Mouse (Mus musculus): ENCODE measurements around the gene Strada. TPM values are rescaled to one million over a fixed set of nuclear protein-coding genes. Genes with fewer than 3 reads are reported as not detected.

The Strada gene
- polyA plus RNA-seq, 1 experiment from 2014 or later = 33.5 TPM

DNA sequence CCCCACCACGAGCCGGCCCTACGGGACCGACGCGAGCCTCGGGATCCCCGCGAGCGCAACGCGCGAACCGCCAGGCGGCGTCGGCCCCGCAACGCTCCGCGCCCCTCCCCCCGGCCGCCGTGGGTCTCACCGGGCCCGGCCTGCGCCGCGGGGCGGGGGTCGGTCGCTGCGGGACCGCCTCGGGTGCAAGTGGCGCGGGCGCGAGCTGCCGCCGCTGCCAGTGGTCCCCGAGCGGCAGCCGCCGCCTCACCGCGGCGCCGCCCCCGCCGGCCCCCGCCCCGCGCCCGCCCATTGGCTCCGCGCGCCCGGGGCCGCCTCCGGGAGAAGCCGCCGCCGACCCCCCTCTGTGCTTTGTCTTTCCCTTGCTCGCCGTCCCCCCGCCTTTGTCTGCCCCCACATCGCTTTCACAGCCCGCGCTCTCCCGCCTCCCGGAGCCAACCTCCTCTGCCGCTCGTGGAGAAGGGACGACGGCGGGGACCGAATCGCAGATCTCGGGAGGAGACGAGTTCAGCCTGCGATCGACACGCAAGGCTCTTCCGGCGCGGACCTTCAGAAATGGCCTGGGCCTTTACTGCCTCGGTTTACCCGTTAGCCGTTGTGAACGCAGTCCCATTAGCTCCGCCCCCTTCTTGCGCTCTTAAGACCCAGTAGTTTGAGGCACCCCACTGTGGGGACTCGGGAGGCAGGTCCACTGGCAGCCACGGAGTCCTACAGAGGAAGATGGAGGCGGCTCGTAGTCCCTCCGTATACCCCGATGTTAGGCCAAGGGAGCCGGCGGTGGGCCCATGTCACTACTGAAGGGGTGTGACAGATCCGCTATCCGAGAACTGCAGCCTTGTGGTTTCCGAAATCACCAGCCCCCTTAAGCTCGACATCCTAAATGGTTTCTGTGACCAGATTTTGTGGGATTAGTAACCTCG, 41.8 kb downstream of the Strada start:
- H3K4me3 ChIP-seq (ENCODE audit: low read length) = peak overlapping the region; percentile 86
- H3K9me3 ChIP-seq (ENCODE audit: control insufficient read depth, low read length) = no peaks in the 10 kb centered on the region
- no peaks in the 10 kb centered on the region for H3K27me3 ChIP-seq (ENCODE audit: control insufficient read depth, insufficient read depth, low read length)
- peak overlapping the region; percentile 58 for H3K4me2 ChIP-seq (replicated peaks; ENCODE audit: low read depth, low read length)
- peak overlapping the region; percentile 96 for H3K27ac ChIP-seq (ENCODE audit: low read depth, low read length)
- under 1% methylated on average over 55 of the region's 106 CpGs for WGBS
- ATAC-seq (ENCODE audit: low FRiP score, low TSS enrichment) = peak; percentile 68
- peaks cover 24% of the 10 kb centered on the region for H3K4me1 ChIP-seq (ENCODE audit: control insufficient read depth, insufficient read depth, low read length)
- peak overlapping the region; percentile 95 for H3K9ac ChIP-seq (ENCODE audit: low read depth, low read length)
- peaks cover 53% of the 10 kb centered on the region for H3K36me3 ChIP-seq (ENCODE audit: control insufficient read depth, insufficient read depth, low read length)

DNA sequence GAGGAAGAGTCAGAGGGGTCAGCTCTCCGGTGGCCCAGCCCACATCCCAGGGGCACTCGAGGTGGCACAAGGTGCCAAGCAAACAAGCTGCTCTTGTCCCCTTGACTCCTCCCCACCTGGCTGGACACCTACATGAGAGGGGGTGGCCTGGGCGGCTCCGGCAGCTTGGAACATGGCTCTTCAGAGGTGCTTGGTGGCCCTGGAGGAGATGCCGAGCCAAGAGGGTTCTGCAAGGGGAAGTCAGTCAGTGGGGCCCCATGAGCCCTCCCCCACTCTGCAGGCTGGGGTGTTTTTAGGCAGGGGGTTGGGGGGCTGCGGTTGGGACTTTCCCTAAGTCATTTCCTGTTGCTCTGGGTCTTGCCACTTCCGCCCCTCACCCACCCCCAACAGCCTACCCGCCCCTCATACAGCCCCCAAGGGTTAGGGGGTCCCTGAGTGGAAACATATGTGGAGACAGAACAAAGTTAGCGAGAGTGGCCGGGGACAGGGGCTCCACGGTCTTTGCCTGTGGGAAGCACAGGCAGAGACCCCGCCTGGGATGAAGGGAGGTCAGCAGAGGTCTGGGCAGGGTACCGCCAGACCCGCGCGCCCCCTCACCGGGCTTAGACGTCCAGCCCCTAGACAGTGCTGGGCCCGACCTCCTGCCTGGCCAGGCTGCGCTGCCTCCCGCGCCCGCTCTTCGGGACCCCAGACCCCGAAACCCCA, 42.6 kb downstream of the Strada start:
- Histone ChIP-seq H3K27ac (ENCODE audit: low read depth, low read length) (peak overlapping the region; percentile 90), H3K27me3 (ENCODE audit: control insufficient read depth, insufficient read depth, low read length) (no peaks in the 10 kb centered on the region), H3K36me3 (ENCODE audit: control insufficient read depth, insufficient read depth, low read length) (peaks cover 53% of the 10 kb centered on the region), H3K4me3 (ENCODE audit: low read length) (peak overlapping the region; percentile 86), H3K4me2 (replicated peaks; ENCODE audit: low read depth, low read length) (peak overlapping the region; percentile 58), H3K4me1 (ENCODE audit: control insufficient read depth, insufficient read depth, low read length) (peaks cover 24% of the 10 kb centered on the region), H3K9ac (ENCODE audit: low read depth, low read length) (peak overlapping the region; percentile 95), H3K9me3 (ENCODE audit: control insufficient read depth, low read length) (no peaks in the 10 kb centered on the region)
- peak; percentile 72 for ATAC-seq (ENCODE audit: low FRiP score, low TSS enrichment)
- WGBS = 0% methylated on average over 20 of the region's 25 CpGs

- peak overlapping the region; percentile 90; the same call in 1 of the 2 replicates for H3K27ac ChIP-seq (ENCODE audit: low read depth, low read length)
- peak overlapping the region; percentile 86 for H3K4me3 ChIP-seq (ENCODE audit: low read length)
- 32% methylated on average over 9 of the region's 9 CpGs for WGBS
- peaks cover 53% of the 10 kb centered on the region for H3K36me3 ChIP-seq (ENCODE audit: control insufficient read depth, insufficient read depth, low read length)
- H3K4me1 ChIP-seq (ENCODE audit: control insufficient read depth, insufficient read depth, low read length) = peaks cover 24% of the 10 kb centered on the region
- no peaks in the 10 kb centered on the region for H3K27me3 ChIP-seq (ENCODE audit: control insufficient read depth, insufficient read depth, low read length)
- peak overlapping the region; percentile 58 for H3K4me2 ChIP-seq (replicated peaks; ENCODE audit: low read depth, low read length)
- ATAC-seq (ENCODE audit: low FRiP score, low TSS enrichment) = peak; percentile 4; the same call in 1 of the 2 replicates
- peak overlapping the region; percentile 95 for H3K9ac ChIP-seq (ENCODE audit: low read depth, low read length)
- no peaks in the 10 kb centered on the region for H3K9me3 ChIP-seq (ENCODE audit: control insufficient read depth, low read length)
These were observed 43.1 kb downstream of the Strada start for GRCm38 (mm10) chr11:106158930-106159215.

DNA sequence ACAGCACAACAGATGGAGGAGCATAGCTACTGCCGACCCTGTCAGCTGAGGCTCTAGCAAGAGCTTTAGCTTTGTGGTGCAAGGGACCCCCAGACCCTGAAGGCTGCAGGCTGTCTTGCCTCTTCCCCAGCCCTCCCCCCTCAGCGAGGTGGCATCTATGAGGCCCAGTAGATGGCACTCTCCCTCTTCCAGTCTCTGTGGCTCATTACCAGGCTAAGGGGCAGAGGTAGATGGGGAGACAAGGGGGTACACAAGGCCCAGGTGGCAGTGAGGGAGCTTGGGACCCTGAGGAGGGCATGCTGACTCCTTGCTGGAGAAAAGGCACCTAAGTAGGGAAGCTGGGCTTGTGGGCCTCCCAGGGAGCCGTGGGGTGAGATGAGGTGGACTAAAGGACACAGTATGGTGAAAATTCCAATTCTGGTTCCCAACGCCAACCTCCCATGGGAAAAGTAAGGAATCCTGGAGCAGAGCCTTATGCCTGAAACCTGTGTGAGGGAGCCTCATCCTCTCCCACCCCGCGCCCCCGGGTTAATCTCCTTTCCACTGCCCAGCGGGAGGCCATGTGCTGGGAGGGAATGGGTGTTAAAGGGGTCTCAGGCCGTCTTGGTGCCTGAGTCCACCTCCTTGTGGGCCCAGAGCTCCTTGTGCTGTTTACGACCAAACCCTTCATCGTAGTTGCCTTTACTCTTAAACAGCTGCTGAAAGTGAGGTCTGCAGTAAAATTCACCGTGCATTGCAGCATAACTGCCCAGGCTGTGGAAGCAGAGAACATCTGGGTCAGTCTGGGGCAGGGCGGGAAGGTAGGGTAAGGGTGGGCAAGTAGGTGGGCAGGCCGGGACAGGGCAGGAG, 43.7 kb downstream of the Strada start:
- peak overlapping the region; percentile 95 for H3K9ac ChIP-seq (ENCODE audit: low read depth, low read length)
- H3K9me3 ChIP-seq (ENCODE audit: control insufficient read depth, low read length) = no peaks in the 10 kb centered on the region
- peak overlapping the region; percentile 90; the same call in 1 of the 2 replicates for H3K27ac ChIP-seq (ENCODE audit: low read depth, low read length)
- no peak for ATAC-seq (ENCODE audit: low FRiP score, low TSS enrichment)
- peaks cover 24% of the 10 kb centered on the region for H3K4me1 ChIP-seq (ENCODE audit: control insufficient read depth, insufficient read depth, low read length)
- H3K27me3 ChIP-seq (ENCODE audit: control insufficient read depth, insufficient read depth, low read length) = no peaks in the 10 kb centered on the region
- H3K4me2 ChIP-seq (replicated peaks; ENCODE audit: low read depth, low read length) = peak overlapping the region; percentile 58
- peaks cover 50% of the 10 kb centered on the region for H3K36me3 ChIP-seq (ENCODE audit: control insufficient read depth, insufficient read depth, low read length)
- WGBS = 48% methylated on average over 14 of the region's 14 CpGs
- H3K4me3 ChIP-seq (ENCODE audit: low read length) = peak overlapping the region; percentile 86

GRCm38 (mm10) chr11:106157154-106157553, 44.8 kb downstream of the Strada start:
- H3K4me1 ChIP-seq (ENCODE audit: control insufficient read depth, insufficient read depth, low read length) = peaks cover 24% of the 10 kb centered on the region
- 87% methylated on average over 7 of the region's 7 CpGs for WGBS
- ATAC-seq (ENCODE audit: low FRiP score, low TSS enrichment) = no peak

GRCm38 (mm10) chr11:106156257-106156656, 45.7 kb downstream of the Strada start:
- no peak for ATAC-seq (ENCODE audit: low FRiP score, low TSS enrichment)
- H3K4me3 ChIP-seq (ENCODE audit: low read length) = no peak overlapping the region
- peaks cover 69% of the 10 kb centered on the region for H3K36me3 ChIP-seq (ENCODE audit: control insufficient read depth, insufficient read depth, low read length)
- H3K4me2 ChIP-seq (replicated peaks; ENCODE audit: low read depth, low read length) = no peak overlapping the region
- 80% methylated on average over 1 of the region's 1 CpGs for WGBS
- peaks cover 20% of the 10 kb centered on the region for H3K4me1 ChIP-seq (ENCODE audit: control insufficient read depth, insufficient read depth, low read length)
- no peaks in the 10 kb centered on the region for H3K27me3 ChIP-seq (ENCODE audit: control insufficient read depth, insufficient read depth, low read length)
- no peaks in the 10 kb centered on the region for H3K9me3 ChIP-seq (ENCODE audit: control insufficient read depth, low read length)
- H3K9ac ChIP-seq (ENCODE audit: low read depth, low read length) = no peak overlapping the region
- H3K27ac ChIP-seq (ENCODE audit: low read depth, low read length) = no peak overlapping the region

More at GRCm38 (mm10) chr11:106157154-106157553, 44.8 kb downstream of the Strada start:
- H3K4me3 ChIP-seq (ENCODE audit: low read length) = no peak overlapping the region
- H3K9me3 ChIP-seq (ENCODE audit: control insufficient read depth, low read length) = no peaks in the 10 kb centered on the region
- no peak overlapping the region for H3K9ac ChIP-seq (ENCODE audit: low read depth, low read length)
- H3K4me2 ChIP-seq (replicated peaks; ENCODE audit: low read depth, low read length) = no peak overlapping the region
- H3K27ac ChIP-seq (ENCODE audit: low read depth, low read length) = no peak overlapping the region
- peaks cover 60% of the 10 kb centered on the region for H3K36me3 ChIP-seq (ENCODE audit: control insufficient read depth, insufficient read depth, low read length)
- H3K27me3 ChIP-seq (ENCODE audit: control insufficient read depth, insufficient read depth, low read length) = no peaks in the 10 kb centered on the region

- no peak overlapping the region for H3K27ac ChIP-seq (ENCODE audit: low read depth, low read length)
- H3K9me3 ChIP-seq (ENCODE audit: control insufficient read depth, low read length) = no peaks in the 10 kb centered on the region
- H3K9ac ChIP-seq (ENCODE audit: low read depth, low read length) = no peak overlapping the region
- 59% methylated on average over 3 of the region's 3 CpGs for WGBS
- no peak overlapping the region for H3K4me3 ChIP-seq (ENCODE audit: low read length)
- H3K4me1 ChIP-seq (ENCODE audit: control insufficient read depth, insufficient read depth, low read length) = peaks cover 16% of the 10 kb centered on the region
- no peak overlapping the region for H3K4me2 ChIP-seq (replicated peaks; ENCODE audit: low read depth, low read length)
- H3K36me3 ChIP-seq (ENCODE audit: control insufficient read depth, insufficient read depth, low read length) = peaks cover 74% of the 10 kb centered on the region
- ATAC-seq (ENCODE audit: low FRiP score, low TSS enrichment) = no peak
- H3K27me3 ChIP-seq (ENCODE audit: control insufficient read depth, insufficient read depth, low read length) = no peaks in the 10 kb centered on the region
These were observed 46.2 kb downstream of the Strada start for GRCm38 (mm10) chr11:106155761-106156160.

DNA sequence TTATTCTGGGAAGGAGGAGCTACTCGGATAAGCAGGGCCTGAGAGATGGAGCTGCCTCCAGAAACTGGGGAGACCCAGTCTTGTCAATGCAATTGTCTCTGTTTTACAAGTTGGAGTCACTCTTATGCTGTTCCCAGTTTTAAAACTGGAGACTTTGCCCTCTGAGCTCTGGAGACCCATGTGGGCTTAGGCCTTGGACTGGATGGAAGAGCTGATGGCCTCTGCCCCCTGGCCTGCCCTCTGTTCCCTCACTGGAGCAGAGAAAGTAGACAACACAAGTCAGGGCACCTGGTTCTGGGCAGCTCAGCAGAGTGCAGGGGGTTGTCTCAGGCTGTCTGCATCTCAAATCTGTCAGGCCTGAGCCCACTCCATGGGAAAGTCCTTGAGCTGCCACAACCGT, 47.2 kb downstream of the Strada start:
- H3K36me3 ChIP-seq (ENCODE audit: control insufficient read depth, insufficient read depth, low read length) = peaks cover 84% of the 10 kb centered on the region
- H3K9me3 ChIP-seq (ENCODE audit: control insufficient read depth, low read length) = no peaks in the 10 kb centered on the region
- no peak overlapping the region for H3K4me2 ChIP-seq (replicated peaks; ENCODE audit: low read depth, low read length)
- H3K27ac ChIP-seq (ENCODE audit: low read depth, low read length) = no peak overlapping the region
- no peak for ATAC-seq (ENCODE audit: low FRiP score, low TSS enrichment)
- no peak overlapping the region for H3K4me3 ChIP-seq (ENCODE audit: low read length)
- H3K9ac ChIP-seq (ENCODE audit: low read depth, low read length) = no peak overlapping the region
- WGBS = 58% methylated on average over 2 of the region's 2 CpGs
- no peaks in the 10 kb centered on the region for H3K27me3 ChIP-seq (ENCODE audit: control insufficient read depth, insufficient read depth, low read length)
- H3K4me1 ChIP-seq (ENCODE audit: control insufficient read depth, insufficient read depth, low read length) = peaks cover 13% of the 10 kb centered on the region

Data from kidney, embryonic 14.5 days (tissue).